Mouse (Mus musculus) midbrain, embryonic 16.5 days (tissue): ENCODE measurements at regions not wholly inside any gene's neighbourhood (a gene's known extent, or its start where the extent isn't known, plus 50 kb on each side); places are given as distances from the start of the nearest gene placed in this dataset.

Experiments used
- ATAC-seq: fragments of 200-750 bp; cut with Nextera tagmentation; 2 replicates; pipeline ENCODE4 v1.8.0; 2017; ENCODE audit warnings: moderate TSS enrichment
- H3K27ac ChIP-seq: fragments of 300-500 bp; sonication (generic); 2 replicates; pipeline ENCODE4 v1.5.1; 2014; ENCODE audit warnings: mild to moderate bottlenecking, low read length, mixed read lengths
- H3K27me3 ChIP-seq: fragments of 300-500 bp; sonication (generic); 2 replicates; pipeline ENCODE4 v1.6.1; 2014; ENCODE audit warnings: low read depth, low read length, mixed read lengths; ENCODE audit not compliant: control insufficient read depth, insufficient read depth
- H3K36me3 ChIP-seq: fragments of 300-500 bp; sonication (generic); 2 replicates; pipeline ENCODE4 v1.6.1; 2014; ENCODE audit warnings: mild to moderate bottlenecking, low read length, moderate library complexity, mixed read lengths; ENCODE audit not compliant: control insufficient read depth, insufficient read depth
- H3K4me1 ChIP-seq: fragments of 300-500 bp; sonication (generic); 2 replicates; pipeline ENCODE4 v1.6.1; 2014; ENCODE audit warnings: mild to moderate bottlenecking, low read length, mixed read lengths; ENCODE audit not compliant: control insufficient read depth, insufficient read depth
- H3K4me2 ChIP-seq: fragments of 300-500 bp; sonication (generic); 2 replicates; pipeline ENCODE4 v1.6.1; 2014; ENCODE audit warnings: mild to moderate bottlenecking, low read length, mixed read lengths
- H3K4me3 ChIP-seq: fragments of 300-500 bp; sonication (generic); 2 replicates; pipeline ENCODE4 v1.5.1; 2014; ENCODE audit warnings: low read depth, mild to moderate bottlenecking, low read length, moderate library complexity, mixed read lengths
- H3K9ac ChIP-seq: fragments of 300-500 bp; sonication (generic); 2 replicates; pipeline ENCODE4 v1.6.1; 2014; ENCODE audit warnings: low read depth, low read length, mixed read lengths
- H3K9me3 ChIP-seq: fragments of 300-500 bp; sonication (generic); replicated peaks from 2 replicates; pipeline ENCODE4 v1.6.1; 2014; ENCODE audit warnings: mild to moderate bottlenecking, low read length, mixed read lengths; ENCODE audit not compliant: control insufficient read depth, poor library complexity, severe bottlenecking
- WGBS: fragments of 180-500 bp; shearing (Covaris S2); extraction: QIAGEN DNeasy Blood & Tissue Kit; methylation state at CpG from one replicate; pipeline ENCODE4 v1.1.7; 2014; 5-methylcytosine and 5-hydroxymethylcytosine counted together

- H3K4me1 ChIP-seq: peaks cover 5% of the 10 kb centered on the region; the same call in 1 of the 2 replicates
- H3K9ac ChIP-seq: no peak overlapping the region; the same call in 1 of the 2 replicates
- H3K9me3 ChIP-seq: no peaks in the 10 kb centered on the region
- ATAC-seq: peak; percentile 68
- H3K27ac ChIP-seq: no peak overlapping the region
- H3K27me3 ChIP-seq: no peaks in the 10 kb centered on the region; the same call in 1 of the 2 replicates
- no peaks in the 10 kb centered on the region for H3K36me3 ChIP-seq
- peak overlapping the region; percentile 45 for H3K4me2 ChIP-seq
- H3K4me3 ChIP-seq: peak overlapping the region; percentile 25; the same call in 1 of the 2 replicates
- WGBS: 12% methylated on average over 9 of the region's 9 CpGs
These were observed 261.4 kb upstream of the Mpped2 start for GRCm38 (mm10) chr2:106431637-106432199.

- Histone ChIP-seq H3K36me3 (no peaks in the 10 kb centered on the region), H3K27me3 (no peaks in the 10 kb centered on the region), H3K4me2 (no peak overlapping the region), H3K4me3 (no peak overlapping the region), H3K27ac (no peak overlapping the region), H3K4me1 (peaks cover 5% of the 10 kb centered on the region; the same call in 1 of the 2 replicates), H3K9ac (no peak overlapping the region), H3K9me3 (no peaks in the 10 kb centered on the region)
- WGBS: 19% methylated on average over 2 of the region's 2 CpGs
- ATAC-seq: no peak
These were observed 256.9 kb upstream of the Mpped2 start for GRCm38 (mm10) chr2:106436136-106436535.

DNA sequence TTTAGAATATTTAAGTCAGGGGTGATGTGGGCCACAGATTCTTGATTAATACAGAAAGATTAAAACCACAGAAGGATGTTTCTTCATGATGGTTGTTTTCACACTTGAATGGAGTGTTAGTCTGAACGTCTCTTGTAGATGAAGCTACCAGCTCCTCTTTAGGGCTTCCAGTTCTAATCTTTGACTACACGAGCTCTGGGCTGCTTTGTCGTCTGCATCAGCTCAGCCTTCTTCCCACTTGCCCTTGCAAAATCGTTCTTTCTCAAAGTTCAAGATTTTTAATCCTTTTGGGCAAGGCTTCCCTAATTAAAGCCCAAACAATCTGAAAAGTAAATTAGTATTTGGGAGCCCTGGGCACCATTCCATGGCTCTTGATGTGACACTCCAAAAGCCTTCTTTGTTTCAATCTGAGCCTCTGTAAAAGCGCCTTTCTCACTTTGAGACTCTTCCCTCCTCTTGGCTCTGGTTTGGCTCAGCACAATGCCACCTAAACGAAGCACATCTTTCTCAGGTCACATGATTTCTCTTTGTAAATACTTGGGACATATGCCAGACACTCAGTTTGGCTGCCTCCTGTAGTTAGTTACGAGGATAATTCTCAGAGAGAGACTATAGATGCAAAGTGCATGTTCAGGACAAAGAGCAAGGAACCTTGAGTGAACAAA lies 238.6 kb upstream of the Mpped2 start:
- peak; percentile 76 for ATAC-seq
- Histone ChIP-seq H3K27ac (no peak overlapping the region), H3K4me3 (no peak overlapping the region), H3K36me3 (no peaks in the 10 kb centered on the region), H3K4me1 (no peaks in the 10 kb centered on the region), H3K9ac (no peak overlapping the region), H3K27me3 (no peaks in the 10 kb centered on the region), H3K4me2 (no peak overlapping the region), H3K9me3 (no peaks in the 10 kb centered on the region)
- WGBS: 45% methylated on average over 7 of the region's 7 CpGs

- no peak for ATAC-seq
- H3K4me2 ChIP-seq: no peak overlapping the region
- WGBS: 72% methylated on average over 4 of the region's 4 CpGs
- no peak overlapping the region for H3K4me3 ChIP-seq
- H3K4me1 ChIP-seq: no peaks in the 10 kb centered on the region
- H3K36me3 ChIP-seq: no peaks in the 10 kb centered on the region
- H3K9me3 ChIP-seq: no peaks in the 10 kb centered on the region
- H3K27ac ChIP-seq: no peak overlapping the region
- no peak overlapping the region for H3K9ac ChIP-seq
- H3K27me3 ChIP-seq: no peaks in the 10 kb centered on the region
These were observed 238.0 kb upstream of the Mpped2 start for GRCm38 (mm10) chr2:106455039-106455438.

DNA sequence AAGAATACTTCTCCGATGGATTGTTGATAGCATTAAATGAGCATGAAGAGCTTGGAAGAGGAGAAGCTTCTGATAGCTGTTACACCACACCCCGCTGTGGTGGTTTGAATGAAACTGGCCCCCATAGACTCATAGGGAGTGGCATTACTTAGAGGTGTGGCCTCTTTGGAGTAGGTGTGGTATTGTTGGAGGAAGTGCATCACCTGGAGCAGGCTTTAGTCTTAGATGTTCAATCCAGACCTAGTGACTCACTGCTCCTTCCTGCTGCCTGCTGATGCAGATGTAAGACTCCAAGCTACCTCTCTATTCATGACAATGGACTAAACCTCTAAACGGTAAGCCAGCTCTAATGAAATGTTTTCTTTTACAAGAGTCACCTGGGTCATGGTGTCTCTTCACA lies 237.1 kb upstream of the Mpped2 start:
- no peaks in the 10 kb centered on the region for H3K36me3 ChIP-seq
- WGBS: 87% methylated on average over 3 of the region's 3 CpGs
- no peaks in the 10 kb centered on the region for H3K9me3 ChIP-seq
- no peak overlapping the region for H3K4me3 ChIP-seq
- no peak overlapping the region for H3K27ac ChIP-seq
- no peak for ATAC-seq
- H3K9ac ChIP-seq: no peak overlapping the region
- H3K27me3 ChIP-seq: no peaks in the 10 kb centered on the region
- H3K4me1 ChIP-seq: no peaks in the 10 kb centered on the region
- H3K4me2 ChIP-seq: no peak overlapping the region

DNA sequence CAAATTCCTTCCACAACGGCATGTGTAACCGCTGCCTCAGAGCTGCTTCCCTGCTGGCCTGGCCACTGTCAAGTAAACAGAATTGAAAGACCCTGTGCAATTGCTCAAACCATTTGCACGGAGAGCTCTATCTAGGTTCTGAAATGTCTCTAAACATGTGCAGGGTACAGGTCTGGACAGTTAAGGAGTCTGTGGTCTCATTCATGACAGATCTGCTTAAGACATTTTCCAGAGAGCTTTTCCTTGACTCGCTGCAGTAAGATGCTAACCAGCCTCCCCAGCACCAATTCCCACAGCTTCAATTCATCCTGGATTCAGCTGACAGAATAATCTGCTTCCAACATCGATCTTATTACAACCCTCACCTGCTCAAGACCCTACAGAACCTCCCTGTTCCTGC lies 235.1 kb upstream of the Mpped2 start:
- Histone ChIP-seq H3K4me3 (no peak overlapping the region), H3K4me2 (no peak overlapping the region), H3K27ac (no peak overlapping the region), H3K9me3 (no peaks in the 10 kb centered on the region), H3K36me3 (no peaks in the 10 kb centered on the region), H3K27me3 (no peaks in the 10 kb centered on the region), H3K9ac (no peak overlapping the region), H3K4me1 (no peaks in the 10 kb centered on the region)
- WGBS: 46% methylated on average over 5 of the region's 5 CpGs
- no peak for ATAC-seq

GRCm38 (mm10) chr2:106461021-106461420 lies 232.0 kb upstream of the Mpped2 start:
- no peak overlapping the region for H3K4me2 ChIP-seq
- 50% methylated on average over 8 of the region's 8 CpGs for WGBS
- no peak for ATAC-seq
- H3K36me3 ChIP-seq: no peaks in the 10 kb centered on the region
- H3K4me3 ChIP-seq: no peak overlapping the region
- H3K27me3 ChIP-seq: no peaks in the 10 kb centered on the region
- no peaks in the 10 kb centered on the region for H3K9me3 ChIP-seq
- H3K27ac ChIP-seq: no peak overlapping the region
- H3K9ac ChIP-seq: no peak overlapping the region
- H3K4me1 ChIP-seq: no peaks in the 10 kb centered on the region

- no peaks in the 10 kb centered on the region for H3K9me3 ChIP-seq
- H3K36me3 ChIP-seq: no peaks in the 10 kb centered on the region
- H3K9ac ChIP-seq: no peak overlapping the region
- WGBS: 69% methylated on average over 7 of the region's 7 CpGs
- H3K4me3 ChIP-seq: no peak overlapping the region
- H3K4me2 ChIP-seq: no peak overlapping the region
- no peak for ATAC-seq
- H3K4me1 ChIP-seq: no peaks in the 10 kb centered on the region
- H3K27me3 ChIP-seq: no peaks in the 10 kb centered on the region
- no peak overlapping the region for H3K27ac ChIP-seq
These were observed 231.6 kb upstream of the Mpped2 start for GRCm38 (mm10) chr2:106461490-106461889.

DNA sequence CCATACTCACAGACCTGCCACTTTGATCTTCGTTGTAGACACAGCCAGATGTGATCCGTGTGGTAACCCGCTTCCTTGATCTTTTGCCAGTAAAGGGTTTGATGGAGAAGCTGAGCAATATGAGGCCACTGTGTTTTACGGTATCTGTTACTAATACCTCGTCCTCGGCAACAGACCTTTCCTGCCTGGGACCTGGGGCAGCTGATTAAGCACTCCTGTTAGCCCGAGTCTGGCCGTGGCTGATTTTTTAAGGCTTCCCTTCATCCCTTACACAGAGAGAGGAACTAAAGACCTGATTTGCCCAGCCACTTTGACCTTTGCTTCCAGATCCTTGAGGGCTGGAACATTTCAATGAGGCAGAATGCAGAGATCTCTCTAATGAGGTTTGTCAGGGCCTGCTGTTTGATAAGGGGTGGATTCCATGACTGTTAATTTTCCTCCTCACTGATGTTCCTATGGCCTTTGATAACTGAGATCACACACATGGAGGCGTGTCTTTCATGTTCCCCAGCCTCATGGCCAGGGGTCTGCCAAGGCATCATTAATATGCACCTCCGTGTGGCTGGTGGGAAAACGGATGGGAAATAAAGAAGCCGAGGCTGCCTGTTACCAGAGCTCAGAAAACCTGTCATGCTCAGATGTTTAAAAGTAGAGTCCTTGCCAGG lies 231.0 kb upstream of the Mpped2 start:
- Histone ChIP-seq H3K27ac (no peak overlapping the region), H3K4me2 (no peak overlapping the region), H3K9ac (no peak overlapping the region), H3K4me1 (no peaks in the 10 kb centered on the region), H3K4me3 (no peak overlapping the region), H3K9me3 (no peaks in the 10 kb centered on the region), H3K27me3 (no peaks in the 10 kb centered on the region), H3K36me3 (no peaks in the 10 kb centered on the region)
- peak; percentile 72 for ATAC-seq
- 39% methylated on average over 12 of the region's 12 CpGs for WGBS
